Mouse (Mus musculus): ENCODE measurements at regions not wholly inside any gene's neighbourhood (a gene's known extent, or its start where the extent isn't known, plus 50 kb on each side); places are given as distances from the start of the nearest gene placed in this dataset.

DNA sequence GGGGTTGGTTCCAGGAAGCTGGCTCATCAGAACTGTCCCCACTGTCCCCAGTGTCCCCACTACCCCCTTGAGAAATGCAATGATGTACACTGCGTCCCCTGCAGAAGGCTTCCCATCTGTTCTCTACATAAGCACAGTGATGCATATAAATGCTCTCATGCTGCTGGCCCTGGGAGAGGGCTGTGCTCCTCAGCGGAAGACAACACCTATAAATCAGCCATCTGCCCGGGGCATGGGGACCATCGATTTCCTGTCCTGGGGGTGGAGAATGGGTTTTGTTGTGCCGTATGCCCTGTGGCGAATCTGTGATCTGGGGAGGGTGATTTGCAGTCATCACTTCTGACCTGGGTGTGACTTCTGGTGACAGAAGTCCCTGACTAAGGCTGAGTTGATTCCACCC lies 174.9 kb upstream of the Sulf2 start:
- TF ChIP-seq POLR2A (IDR thresholded peaks at IDR 0.05; ENCODE audit: insufficient read length, low read depth) = no peak
- TF ChIP-seq MYOG (IDR thresholded peaks at IDR 0.05; ENCODE audit: control insufficient read depth in 1 of 3, insufficient read depth in 1 of 3, insufficient read length in 2 of 3, low read depth in 2 of 3) = no peak
- no peak for TF ChIP-seq TCF12 (IDR thresholded peaks at IDR 0.05; ENCODE audit: insufficient read depth, poor library complexity, severe bottlenecking)
- no peak for TF ChIP-seq MAX (IDR thresholded peaks at IDR 0.05; ENCODE audit: low read depth)
